Mouse (Mus musculus) CH12.LX (cell line): Measurements from ENCODE around the gene Itpr2.

Experiments
- CHD1 ChIP-seq: IDR thresholded peaks from 2 replicates; pipeline ENCODE4 v1.6.1; 2012; ENCODE audit warnings: low read depth, low read length, improper control_type of control experiment, inconsistent platforms
- CHD2 ChIP-seq: IDR thresholded peaks from 2 replicates; pipeline ENCODE4 v1.6.1; 2011; ENCODE audit warnings: low read length, improper control_type of control experiment
- CTCF ChIP-seq, 2 experiments: IDR thresholded peaks in 1 of 2; conservative IDR thresholded peaks in 1 of 2; 2 replicates each; pipeline ENCODE4 v1.5.1; 2011 to 2012; ENCODE audit warnings: low read depth in 2 of 2, low read length in 2 of 2, improper control_type of control experiment in 1 of 2, inconsistent platforms in 1 of 2, mild to moderate bottlenecking in 1 of 2, moderate library complexity in 1 of 2
- PAX5 ChIP-seq: IDR thresholded peaks from 2 replicates; pipeline ENCODE4 v1.6.1; 2012; ENCODE audit warnings: low read length, inconsistent platforms, mixed read lengths
- RCOR1 ChIP-seq: conservative IDR thresholded peaks from 2 replicates; pipeline ENCODE4 v1.6.1; 2012; ENCODE audit warnings: low read depth, mild to moderate bottlenecking, inconsistent platforms, low read length, improper control_type of control experiment

GRCm38 (mm10) chr6:146404156-146404555, 97.9 kb downstream of the Itpr2 start:
- no peak for TF ChIP-seq PAX5
- TF ChIP-seq CTCF (conservative IDR thresholded peaks at IDR 0.05 in 1 of 2, IDR thresholded peaks at IDR 0.05 in 1 of 2; ENCODE audit: low read depth in 2 of 2, low read length in 2 of 2) = no peak
- no peak for TF ChIP-seq CHD2
- TF ChIP-seq RCOR1 = no peak
- no peak for TF ChIP-seq CHD1
